Mouse (Mus musculus) CH12.LX (cell line): ENCODE measurements around the gene Gm28048.

ENCODE experiments used
- CTCF ChIP-seq, 2 experiments: IDR thresholded peaks in 1 of 2; conservative IDR thresholded peaks in 1 of 2; 2 replicates each; pipeline ENCODE4 v1.5.1; 2011 to 2012; ENCODE audit warnings: low read depth in 2 of 2, low read length in 2 of 2, improper control_type of control experiment in 1 of 2, inconsistent platforms in 1 of 2, mild to moderate bottlenecking in 1 of 2, moderate library complexity in 1 of 2
- ZKSCAN1 ChIP-seq: IDR thresholded peaks from 2 replicates; pipeline ENCODE4 v1.6.1; 2012; ENCODE audit warnings: low read depth, inconsistent platforms, low read length, improper control_type of control experiment, borderline replicate concordance

DNA sequence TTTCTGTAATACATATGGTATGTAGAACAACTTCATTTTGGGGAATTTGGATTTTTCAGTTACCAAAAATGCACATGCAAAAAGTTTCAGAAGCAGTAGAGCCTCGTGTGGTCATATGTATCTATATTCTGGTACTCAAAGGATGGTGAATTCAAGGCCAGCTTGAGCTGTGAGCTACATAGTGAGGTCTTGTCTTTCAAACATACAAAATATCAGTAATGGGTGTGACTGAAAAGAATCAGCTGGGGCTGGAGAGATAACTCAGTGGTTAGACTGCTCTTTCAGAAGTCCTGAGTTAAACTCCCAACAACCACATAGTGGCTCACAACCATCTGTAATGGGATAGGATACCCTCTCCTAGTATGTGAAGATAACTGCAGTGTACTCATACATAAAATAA lies 16.4 kb upstream of the Gm28048 start:
- no peak for TF ChIP-seq CTCF (conservative IDR thresholded peaks at IDR 0.05 in 1 of 2, IDR thresholded peaks at IDR 0.05 in 1 of 2; ENCODE audit: low read depth in 2 of 2, low read length in 2 of 2)
- no peak for TF ChIP-seq ZKSCAN1
